ENCODE assay signal across 11 mouse cellular contexts in the genomic region with DNA sequence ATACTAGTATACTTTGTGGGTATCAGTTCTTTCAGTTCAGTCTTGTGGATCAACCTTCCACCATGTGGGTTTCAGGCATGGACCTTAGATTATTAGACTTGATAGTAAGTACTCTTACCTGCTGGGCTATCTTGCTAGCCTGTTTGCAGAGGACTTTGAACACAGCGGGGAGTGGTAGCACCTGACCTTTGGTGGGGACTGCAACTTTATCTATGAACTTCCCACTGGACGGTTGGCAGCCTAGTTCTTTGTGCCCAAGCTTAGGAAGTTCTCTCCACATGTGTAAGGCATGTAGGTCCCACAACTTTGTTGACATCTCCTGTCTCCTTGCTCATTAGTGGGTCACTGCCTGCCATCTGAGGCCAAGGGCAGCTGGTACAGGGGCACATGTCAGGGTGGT. TPM values are rescaled to one million over a fixed set of nuclear protein-coding genes. Genes with fewer than 3 reads are reported as not detected.
DNase-seq lines count a peak whose midpoint lies in the region; ATAC-seq and TF ChIP-seq lines count a peak whose summit lies in the region.
"Had no signal": no experiment of that assay in that cellular context is flagged by ENCODE, and none has a peak within 500 bp of the region (broad histone marks: within the 10 kb centered on the region; RNA-seq: fewer than 3 reads in every experiment).

No protein-coding gene starts in this region.

- peak; percentile 26 for DNase-seq in adrenal gland, adult 2 months
- DNase-seq in adrenal gland, postnatal 14 days = no peak
- DNase-seq in kidney, adult 2 months = peak; percentile 42
- no peak for DNase-seq in kidney, adult 8-10 months
- DNase-seq in 3T3-L1 (ENCODE audit: low read depth, low spot score) (peak; percentile 21), MN1 (ENCODE audit: low spot score) (no peak)
- no peak for DNase-seq in liver, embryonic 13.5 days
- DNase-seq in retina, postnatal 1 day = no peak

- no peak for ATAC-seq in liver, embryonic 13.5 days (ENCODE audit: low read depth)
- ATAC-seq: forebrain, embryonic 16.5 days had no signal

- no peak for TF ChIP-seq POLR2A in kidney, adult 2 months (IDR thresholded peaks at IDR 0.05; ENCODE audit: low read depth, low read length)

- no peak overlapping the region for H3K4me3 ChIP-seq in kidney, adult 2 months (ENCODE audit: insufficient read depth, low read depth, low read length)
- peak overlapping the region; percentile 95 for H3K4me3 ChIP-seq in liver, embryonic 13.5 days (replicated peaks)
- H3K4me3 ChIP-seq: neural tube, embryonic 13.5 days had no signal

- no peaks in the 10 kb centered on the region for H3K9me3 ChIP-seq in liver, embryonic 13.5 days (replicated peaks)
- H3K9me3 ChIP-seq: neural tube, embryonic 13.5 days had no signal

- H3K36me3 ChIP-seq in kidney, adult 2 months (ENCODE audit: control insufficient read depth, insufficient read depth, low read length) = no peaks in the 10 kb centered on the region
- peaks cover 52% of the 10 kb centered on the region for H3K36me3 ChIP-seq in liver, embryonic 13.5 days
- H3K36me3 ChIP-seq: neural tube, embryonic 13.5 days had no signal

- no peaks in the 10 kb centered on the region for H3K27me3 ChIP-seq in kidney, adult 2 months (replicated peaks; ENCODE audit: control insufficient read depth, insufficient read depth, low read length)
- no peaks in the 10 kb centered on the region for H3K27me3 ChIP-seq in liver, embryonic 13.5 days
- H3K27me3 ChIP-seq: Patski had no signal

- TF ChIP-seq CTCF in kidney, adult 2 months (conservative IDR thresholded peaks at IDR 0.05; ENCODE audit: insufficient read depth, insufficient read length, low read depth, low read length) = no peak

- WGBS in kidney, adult 2 months = 47% methylated on average over 2 of the region's 2 CpGs
- WGBS in liver, embryonic 13.5 days (ENCODE audit: insufficient replicate concordance) = 32% methylated on average over 2 of the region's 2 CpGs

- peak overlapping the region; percentile 74 for H3K9ac ChIP-seq in liver, embryonic 13.5 days

- peaks cover 56% of the 10 kb centered on the region for H3K4me1 ChIP-seq in kidney, adult 2 months (ENCODE audit: control insufficient read depth, insufficient read depth, low read length)
- H3K4me1 ChIP-seq in liver, embryonic 13.5 days (replicated peaks) = peaks cover 88% of the 10 kb centered on the region

- peak overlapping the region; percentile 36 for H3K27ac ChIP-seq in kidney, adult 2 months (ENCODE audit: insufficient read depth, low read depth, low read length)
- peak overlapping the region; percentile 99 for H3K27ac ChIP-seq in liver, embryonic 13.5 days
- H3K27ac ChIP-seq: neural tube, embryonic 13.5 days had no signal

- H3K4me2 ChIP-seq in liver, embryonic 13.5 days = peak overlapping the region; percentile 87
- H3K4me2 ChIP-seq: neural tube, embryonic 13.5 days had no signal

RNA-seq across cellular contexts. Expression of a gene that starts 3.0 kb away (rescaled TPM):
- total RNA-seq in adrenal gland, adult 2 months (2021) = 100 to 1,000 TPM in 1 of 2 experiments, 10 to 100 TPM in 1; 91.3 to 101 TPM
- 110 and 145 TPM in 2 replicates for polyA plus RNA-seq in adrenal gland, adult 2 months (2012; rRNA removed)
- 70.0 and 74.3 TPM in 2 replicates for total RNA-seq in adrenal gland, postnatal 14 days (2021)
- polyA plus RNA-seq in kidney, adult 2 months (2012; rRNA removed) = 33.0 and 44.8 TPM in 2 replicates
- polyA plus RNA-seq in liver, embryonic 13.5 days (2015; fragmentation: Nextera tagmentation; extraction: Ambion mirVana) = 157 and 164 TPM in 2 replicates

RNA-seq across cellular contexts. Expression of a gene that starts 20.2 kb away (rescaled TPM):
- total RNA-seq in adrenal gland, adult 2 months (2021) = 10 to 100 TPM; 17.7 to 20.1 TPM
- polyA plus RNA-seq in adrenal gland, adult 2 months (2012; rRNA removed) = 38.3 and 40.9 TPM in 2 replicates
- total RNA-seq in adrenal gland, postnatal 14 days (2021) = 17.9 and 18.4 TPM in 2 replicates
- 39.3 and 46.2 TPM in 2 replicates for polyA plus RNA-seq in kidney, adult 2 months (2012; rRNA removed)
- 8.6 and 10.5 TPM in 2 replicates for polyA plus RNA-seq in liver, embryonic 13.5 days (2015; fragmentation: Nextera tagmentation; extraction: Ambion mirVana)

RNA-seq across cellular contexts. Expression of a gene that starts 55.7 kb away (rescaled TPM):
- 10 to 100 TPM; 37.0 to 62.2 TPM for total RNA-seq in adrenal gland, adult 2 months (2021)
- 74.9 and 88.3 TPM in 2 replicates for polyA plus RNA-seq in adrenal gland, adult 2 months (2012; rRNA removed)
- total RNA-seq in adrenal gland, postnatal 14 days (2021) = 48.9 and 49.8 TPM in 2 replicates
- 78.2 and 81.1 TPM in 2 replicates for polyA plus RNA-seq in kidney, adult 2 months (2012; rRNA removed)
- 33.1 and 33.3 TPM in 2 replicates for polyA plus RNA-seq in liver, embryonic 13.5 days (2015; fragmentation: Nextera tagmentation; extraction: Ambion mirVana)

Comparison
In these comparisons a context has a peak if more than half of its experiments do, and no peak if none do; other contexts are left out.
1. DNase-seq: peak in adrenal gland, adult 2 months (single experiment), kidney, adult 2 months (single experiment) and 3T3-L1 (single experiment); none in adrenal gland, postnatal 14 days (single experiment), kidney, adult 8-10 months (0 of 2), liver, embryonic 13.5 days (single experiment), MN1 (single experiment) and retina, postnatal 1 day (single experiment).